Mouse (Mus musculus): ENCODE data around the gene Osgep. TPM values are rescaled to one million over a fixed set of nuclear protein-coding genes. Genes with fewer than 3 reads are reported as not detected.

The Osgep gene
- polyA plus RNA-seq, 1 experiment from 2014 or later, result 134 TPM

GRCm38 (mm10) chr14:50938119-50938908 lies 13.6 kb upstream of the Osgep start:
- Histone ChIP-seq H3K4me3 (ENCODE audit: low read length) (no peak overlapping the region), H3K9ac (ENCODE audit: low read length) (no peak overlapping the region), H3K27ac (ENCODE audit: low read length) (no peak overlapping the region), H3K36me3 (ENCODE audit: control insufficient read depth, insufficient read depth) (no peaks in the 10 kb centered on the region), H3K4me1 (ENCODE audit: control insufficient read depth, insufficient read depth, low read length) (no peaks in the 10 kb centered on the region), H3K27me3 (ENCODE audit: control insufficient read depth, insufficient read depth, low read length) (no peaks in the 10 kb centered on the region), H3K9me3 (replicated peaks; ENCODE audit: control insufficient read depth, low read length) (no peaks in the 10 kb centered on the region), H3K4me2 (ENCODE audit: low read depth, low read length) (no peak overlapping the region)
- ATAC-seq (replicated peaks; ENCODE audit: extremely low read depth, insufficient read depth, low FRiP score), result no peak
- WGBS, result 86% methylated on average over 3 of the region's 3 CpGs

- WGBS, result 46% methylated on average over 1 of the region's 1 CpGs
- ATAC-seq (replicated peaks; ENCODE audit: extremely low read depth, insufficient read depth, low FRiP score), result no peak
- Histone ChIP-seq H3K9me3 (replicated peaks; ENCODE audit: control insufficient read depth, low read length) (no peaks in the 10 kb centered on the region), H3K4me2 (ENCODE audit: low read depth, low read length) (no peak overlapping the region), H3K4me3 (ENCODE audit: low read length) (no peak overlapping the region), H3K36me3 (ENCODE audit: control insufficient read depth, insufficient read depth) (no peaks in the 10 kb centered on the region), H3K4me1 (ENCODE audit: control insufficient read depth, insufficient read depth, low read length) (peaks cover 3% of the 10 kb centered on the region; the same call in 1 of the 2 replicates), H3K27ac (ENCODE audit: low read length) (no peak overlapping the region), H3K27me3 (ENCODE audit: control insufficient read depth, insufficient read depth, low read length) (no peaks in the 10 kb centered on the region), H3K9ac (ENCODE audit: low read length) (no peak overlapping the region)
These were observed 12.0 kb upstream of the Osgep start for GRCm38 (mm10) chr14:50936649-50937048.

- Histone ChIP-seq H3K27me3 (ENCODE audit: control insufficient read depth, insufficient read depth, low read length) (no peaks in the 10 kb centered on the region), H3K4me1 (ENCODE audit: control insufficient read depth, insufficient read depth, low read length) (peaks cover 10% of the 10 kb centered on the region), H3K9me3 (replicated peaks; ENCODE audit: control insufficient read depth, low read length) (no peaks in the 10 kb centered on the region), H3K27ac (ENCODE audit: low read length) (peak overlapping the region; percentile 83), H3K9ac (ENCODE audit: low read length) (peak overlapping the region; percentile 65), H3K36me3 (ENCODE audit: control insufficient read depth, insufficient read depth) (peaks cover 23% of the 10 kb centered on the region), H3K4me3 (ENCODE audit: low read length) (peak overlapping the region; percentile 100), H3K4me2 (ENCODE audit: low read depth, low read length) (peak overlapping the region; percentile 74)
- WGBS, result 10% methylated on average over 12 of the region's 12 CpGs
- no peak; the same call in 1 of the 2 replicates for ATAC-seq (replicated peaks; ENCODE audit: extremely low read depth, insufficient read depth, low FRiP score)
These were observed 6.9 kb upstream of the Osgep start for GRCm38 (mm10) chr14:50931493-50932020.

- WGBS, result under 1% methylated on average over 68 of the region's 68 CpGs
- H3K9me3 ChIP-seq (replicated peaks; ENCODE audit: control insufficient read depth, low read length), result no peaks in the 10 kb centered on the region
- H3K9ac ChIP-seq (ENCODE audit: low read length), result peak within 1 kb of the TSS; percentile 99
- no peaks in the 10 kb centered on the region for H3K27me3 ChIP-seq (ENCODE audit: control insufficient read depth, insufficient read depth, low read length)
- peak within 1 kb of the TSS; percentile 88 for H3K27ac ChIP-seq (ENCODE audit: low read length)
- peak within 1 kb of the TSS; percentile 89 for H3K4me2 ChIP-seq (ENCODE audit: low read depth, low read length)
- peak within 1 kb of the TSS; percentile 100 for H3K4me3 ChIP-seq (ENCODE audit: low read length)
- H3K36me3 ChIP-seq (ENCODE audit: control insufficient read depth, insufficient read depth), result peaks cover 28% of the 10 kb centered on the region
- peak; percentile 99 for ATAC-seq (replicated peaks; ENCODE audit: extremely low read depth, insufficient read depth, low FRiP score)
- H3K4me1 ChIP-seq (ENCODE audit: control insufficient read depth, insufficient read depth, low read length), result peaks cover 15% of the 10 kb centered on the region
These were observed 6.2 kb upstream of the Osgep start, which contains the start of the genes Pip4p1 and Pnp for GRCm38 (mm10) chr14:50930754-50931492. Pip4p1 (minus strand) TSS chr14:50930856. Pnp (plus strand) TSS chr14:50931082.

GRCm38 (mm10) chr14:50930377-50930753 lies 5.7 kb upstream of the Osgep start:
- WGBS, result 1% methylated on average over 38 of the region's 38 CpGs
- ATAC-seq (replicated peaks; ENCODE audit: extremely low read depth, insufficient read depth, low FRiP score), result peak; percentile 28
- Histone ChIP-seq H3K4me2 (ENCODE audit: low read depth, low read length) (peak overlapping the region; percentile 89), H3K27me3 (ENCODE audit: control insufficient read depth, insufficient read depth, low read length) (no peaks in the 10 kb centered on the region), H3K36me3 (ENCODE audit: control insufficient read depth, insufficient read depth) (peaks cover 28% of the 10 kb centered on the region), H3K4me1 (ENCODE audit: control insufficient read depth, insufficient read depth, low read length) (peaks cover 21% of the 10 kb centered on the region), H3K9me3 (replicated peaks; ENCODE audit: control insufficient read depth, low read length) (no peaks in the 10 kb centered on the region), H3K27ac (ENCODE audit: low read length) (peak overlapping the region; percentile 88), H3K4me3 (ENCODE audit: low read length) (peak overlapping the region; percentile 100), H3K9ac (ENCODE audit: low read length) (peak overlapping the region; percentile 99)

GRCm38 (mm10) chr14:50929951-50930350 lies 5.3 kb upstream of the Osgep start:
- ATAC-seq (replicated peaks; ENCODE audit: extremely low read depth, insufficient read depth, low FRiP score), result no peak
- Histone ChIP-seq H3K36me3 (ENCODE audit: control insufficient read depth, insufficient read depth) (peaks cover 28% of the 10 kb centered on the region), H3K27ac (ENCODE audit: low read length) (peak overlapping the region; percentile 88), H3K9me3 (replicated peaks; ENCODE audit: control insufficient read depth, low read length) (no peaks in the 10 kb centered on the region), H3K9ac (ENCODE audit: low read length) (peak overlapping the region; percentile 99), H3K27me3 (ENCODE audit: control insufficient read depth, insufficient read depth, low read length) (no peaks in the 10 kb centered on the region), H3K4me2 (ENCODE audit: low read depth, low read length) (peak overlapping the region; percentile 89), H3K4me3 (ENCODE audit: low read length) (peak overlapping the region; percentile 100), H3K4me1 (ENCODE audit: control insufficient read depth, insufficient read depth, low read length) (peaks cover 21% of the 10 kb centered on the region)
- WGBS, result 14% methylated on average over 10 of the region's 10 CpGs

- Histone ChIP-seq H3K9ac (ENCODE audit: low read length) (no peak overlapping the region), H3K4me3 (ENCODE audit: low read length) (no peak overlapping the region), H3K27ac (ENCODE audit: low read length) (no peak overlapping the region), H3K27me3 (ENCODE audit: control insufficient read depth, insufficient read depth, low read length) (no peaks in the 10 kb centered on the region), H3K36me3 (ENCODE audit: control insufficient read depth, insufficient read depth) (peaks cover 28% of the 10 kb centered on the region), H3K4me1 (ENCODE audit: control insufficient read depth, insufficient read depth, low read length) (peaks cover 25% of the 10 kb centered on the region), H3K4me2 (ENCODE audit: low read depth, low read length) (no peak overlapping the region), H3K9me3 (replicated peaks; ENCODE audit: control insufficient read depth, low read length) (no peaks in the 10 kb centered on the region)
- ATAC-seq (replicated peaks; ENCODE audit: extremely low read depth, insufficient read depth, low FRiP score), result no peak
- WGBS, result 67% methylated on average over 3 of the region's 3 CpGs
These were observed 2.7 kb upstream of the Osgep start for GRCm38 (mm10) chr14:50927366-50927765.

GRCm38 (mm10) chr14:50925111-50925920 lies 623 bp upstream of the Osgep start:
- peak; percentile 7; the same call in 1 of the 2 replicates for ATAC-seq (replicated peaks; ENCODE audit: extremely low read depth, insufficient read depth, low FRiP score)
- H3K27me3 ChIP-seq (ENCODE audit: control insufficient read depth, insufficient read depth, low read length), result no peaks in the 10 kb centered on the region
- peak overlapping the region; percentile 89 for H3K9ac ChIP-seq (ENCODE audit: low read length)
- H3K4me2 ChIP-seq (ENCODE audit: low read depth, low read length), result peak overlapping the region; percentile 95
- WGBS, result 1% methylated on average over 38 of the region's 38 CpGs
- peak overlapping the region; percentile 97 for H3K4me3 ChIP-seq (ENCODE audit: low read length)
- H3K27ac ChIP-seq (ENCODE audit: low read length), result peak overlapping the region; percentile 94
- H3K4me1 ChIP-seq (ENCODE audit: control insufficient read depth, insufficient read depth, low read length), result peaks cover 22% of the 10 kb centered on the region
- H3K36me3 ChIP-seq (ENCODE audit: control insufficient read depth, insufficient read depth), result peaks cover 28% of the 10 kb centered on the region
- no peaks in the 10 kb centered on the region for H3K9me3 ChIP-seq (replicated peaks; ENCODE audit: control insufficient read depth, low read length)
